Mouse (Mus musculus) retina, postnatal 1 day (tissue): ENCODE data around the gene Stk38.

ENCODE experiments used
- DNase-seq: peaks from one replicate; pipeline ENCODE4 v3.0.0-alpha.2; 2012

The Stk38 gene

GRCm38 (mm10) chr17:28950751-28951150 lies 57.0 kb downstream of the Stk38 start:
- no peak for DNase-seq

- no peak for DNase-seq
Observed at GRCm38 (mm10) chr17:28948661-28949060, 59.1 kb downstream of the Stk38 start.

- no peak for DNase-seq
Observed at GRCm38 (mm10) chr17:28947011-28947939, 60.5 kb downstream of the Stk38 start.

GRCm38 (mm10) chr17:28944481-28944880 lies 63.3 kb downstream of the Stk38 start:
- DNase-seq, result no peak

- no peak for DNase-seq
Observed at GRCm38 (mm10) chr17:28943740-28944139, 64.1 kb downstream of the Stk38 start, which contains the start of gene Pxt1. Pxt1 (minus strand) TSS chr17:28943840.

GRCm38 (mm10) chr17:28942101-28942500 lies 65.7 kb downstream of the Stk38 start:
- DNase-seq, result no peak

- peak; percentile 92 for DNase-seq
Observed at GRCm38 (mm10) chr17:28940776-28941555, 66.8 kb downstream of the Stk38 start.

- no peak for DNase-seq
Observed at GRCm38 (mm10) chr17:28936622-28937345, 71.0 kb downstream of the Stk38 start.

GRCm38 (mm10) chr17:28936133-28936532 lies 71.7 kb downstream of the Stk38 start:
- no peak for DNase-seq

- DNase-seq, result no peak
Observed at GRCm38 (mm10) chr17:28934120-28934916, 73.5 kb downstream of the Stk38 start.

GRCm38 (mm10) chr17:28932274-28932673 lies 75.5 kb downstream of the Stk38 start:
- no peak for DNase-seq

- no peak for DNase-seq
Observed at GRCm38 (mm10) chr17:28931436-28932211, 76.2 kb downstream of the Stk38 start.

- peak; percentile 93 for DNase-seq
Observed at GRCm38 (mm10) chr17:28930392-28931074, 77.3 kb downstream of the Stk38 start.

- no peak for DNase-seq
Observed at GRCm38 (mm10) chr17:28929369-28929768, 78.4 kb downstream of the Stk38 start.

GRCm38 (mm10) chr17:28928004-28928403 lies 79.8 kb downstream of the Stk38 start:
- no peak for DNase-seq

- peak; percentile 77 for DNase-seq
Observed at GRCm38 (mm10) chr17:28926866-28927635, 80.7 kb downstream of the Stk38 start.

- peak; percentile 92 for DNase-seq
Observed at GRCm38 (mm10) chr17:28926380-28926779, 81.4 kb downstream of the Stk38 start.

- DNase-seq, result no peak
Observed at GRCm38 (mm10) chr17:28924957-28925595, 82.7 kb downstream of the Stk38 start.

GRCm38 (mm10) chr17:28922096-28922495 lies 85.7 kb downstream of the Stk38 start:
- no peak for DNase-seq
